Mouse (Mus musculus) left cerebral cortex, postnatal 36 days (tissue): Measurements from ENCODE around the gene Olfr137. TPM values are rescaled to one million over a fixed set of nuclear protein-coding genes. Genes with fewer than 3 reads are reported as not detected.

Experiments used
- DNase-seq, 2 experiments: peaks; one replicate each; pipeline ENCODE4 v3.0.0; 2021 to 2022; ENCODE audit warnings: low spot score in 2 of 2, mixed read lengths in 1 of 2
- intact Hi-C: fragments of 180-260 bp; cut with DNase I; formaldehyde crosslinking; loops from one replicate; pipeline ENCODE4 v1.15.1; 2025
- total RNA-seq, 2 experiments: library from RNA; stranded (reverse); gene quantifications; 2 replicates each; pipeline ENCODE4 v1.2.3; 2021

Olfr137 gene
- not detected for total RNA-seq

GRCm38 (mm10) chr17:38307470-38307869, at the start of gene Olfr137:
Gene Olfr137 (minus strand): TSS chr17:38307570.
- intact Hi-C loops = no loop called here
- no peak for DNase-seq

GRCm38 (mm10) chr17:38329531-38329930, 22.2 kb upstream of the Olfr137 start, which contains the start of gene Olfr136:
Gene Olfr136 (plus strand): TSS chr17:38329831.
- DNase-seq = no peak
- intact Hi-C loops = no loop called here

- DNase-seq = no peak
- intact Hi-C loops = no loop called here
Observed at GRCm38 (mm10) chr17:38260735-38261134, 46.6 kb downstream of the Olfr137 start, which contains the start of gene Olfr138. Gene Olfr138 (plus strand): TSS chr17:38261035.

Other genes starting within 250 kb of the Olfr137 start
- gene Olfr129, start 247.5 kb downstream of the Olfr137 start, total RNA-seq = not detected
- gene Olfr130, start 243.6 kb downstream of the Olfr137 start, total RNA-seq = not detected
- gene Olfr131, start 218.9 kb downstream of the Olfr137 start, total RNA-seq = not detected
- gene Olfr132, start 173.0 kb downstream of the Olfr137 start, total RNA-seq = not detected
- not detected for gene Olfr133, start 162.3 kb downstream of the Olfr137 start, total RNA-seq
- not detected for gene Olfr134, start 136.2 kb downstream of the Olfr137 start, total RNA-seq
- gene Olfr135, start 103.2 kb downstream of the Olfr137 start, total RNA-seq = not detected
- not detected for gene Olfr138, start 46.5 kb downstream of the Olfr137 start, total RNA-seq
- gene Olfr136, start 22.3 kb upstream of the Olfr137 start, total RNA-seq = not detected
- gene Esp36, start 112.6 kb upstream of the Olfr137 start, total RNA-seq = not detected
- gene Esp34, start 246.6 kb upstream of the Olfr137 start, total RNA-seq = not detected